Mouse (Mus musculus): Measurements from ENCODE around the gene Fitm2.

GRCm38 (mm10) chr2:163419346-163420045 lies 52.9 kb downstream of the Fitm2 start:
- TF ChIP-seq CTCF (IDR thresholded peaks at IDR 0.05; ENCODE audit: borderline replicate concordance, extremely low read depth, insufficient read depth, insufficient read length) (peak; percentile 25; the same call in 1 of the 2 replicates), POLR2A (IDR thresholded peaks at IDR 0.05; ENCODE audit: borderline replicate concordance, extremely low read depth, insufficient read depth, insufficient read length, poor library complexity, severe bottlenecking) (peak; percentile 74; the same call in 1 of the 2 replicates)

Data from brain, embryonic 14.5 days (tissue).